Mouse (Mus musculus) liver, adult (tissue): ENCODE data around the gene Spats2.
A peak's percentile ranks its signal among the peaks of the same experiment; 100 is the strongest.

Experiments used
- GATA4 ChIP-seq: IDR thresholded peaks from 2 replicates; pipeline ENCODE4 v1.6.1; 2014; ENCODE audit warnings: mild to moderate bottlenecking, low read length; ENCODE audit not compliant: insufficient replicate concordance

Gene Spats2

DNA sequence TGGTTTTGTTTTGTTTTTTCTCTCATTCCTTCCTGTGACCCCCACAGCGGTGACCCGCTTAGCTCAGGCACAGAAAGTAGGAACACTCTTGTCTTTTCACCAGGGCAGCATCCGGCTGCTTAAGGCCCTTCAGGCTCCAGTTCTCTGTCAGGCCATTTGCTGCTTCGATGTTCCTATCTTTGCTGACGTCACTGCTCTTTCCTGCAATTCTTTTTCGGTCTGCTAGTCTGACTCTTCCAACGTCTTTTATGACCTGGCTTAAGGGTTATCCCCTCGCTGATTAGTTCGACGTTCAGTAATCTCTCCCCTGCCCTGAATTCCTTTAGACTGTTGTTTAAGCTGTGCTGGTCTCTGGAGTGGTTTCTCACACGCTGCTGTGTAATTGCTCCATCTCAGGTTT lies 9.2 kb upstream of the Spats2 start:
- TF ChIP-seq GATA4, result peak; percentile 99

DNA sequence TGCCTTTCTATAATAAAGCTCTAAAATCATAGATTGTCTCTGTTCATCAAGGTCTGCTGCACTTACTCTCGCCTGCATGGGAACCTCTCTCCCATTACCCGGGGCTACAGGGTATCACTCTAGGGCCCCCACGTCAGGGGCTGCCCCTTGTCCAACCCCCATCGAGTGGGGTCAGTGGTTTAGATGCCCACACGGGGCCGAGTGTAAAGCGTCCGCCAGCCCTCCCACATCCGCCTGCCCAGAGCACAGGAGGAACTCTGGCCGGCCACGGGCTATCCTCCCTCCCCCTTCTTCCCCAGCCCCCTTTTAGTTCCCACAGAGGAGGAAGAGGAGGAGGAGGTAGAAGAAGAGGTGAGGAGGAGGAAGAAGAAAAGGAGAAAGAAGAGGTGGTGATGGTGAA lies 4.9 kb upstream of the Spats2 start:
- TF ChIP-seq GATA4, result no peak

GRCm38 (mm10) chr15:99122642-99123041 lies 3.1 kb upstream of the Spats2 start:
- TF ChIP-seq GATA4, result no peak

- TF ChIP-seq GATA4, result no peak
These were observed 532 bp downstream of the Spats2 start for GRCm38 (mm10) chr15:99126081-99126815.

DNA sequence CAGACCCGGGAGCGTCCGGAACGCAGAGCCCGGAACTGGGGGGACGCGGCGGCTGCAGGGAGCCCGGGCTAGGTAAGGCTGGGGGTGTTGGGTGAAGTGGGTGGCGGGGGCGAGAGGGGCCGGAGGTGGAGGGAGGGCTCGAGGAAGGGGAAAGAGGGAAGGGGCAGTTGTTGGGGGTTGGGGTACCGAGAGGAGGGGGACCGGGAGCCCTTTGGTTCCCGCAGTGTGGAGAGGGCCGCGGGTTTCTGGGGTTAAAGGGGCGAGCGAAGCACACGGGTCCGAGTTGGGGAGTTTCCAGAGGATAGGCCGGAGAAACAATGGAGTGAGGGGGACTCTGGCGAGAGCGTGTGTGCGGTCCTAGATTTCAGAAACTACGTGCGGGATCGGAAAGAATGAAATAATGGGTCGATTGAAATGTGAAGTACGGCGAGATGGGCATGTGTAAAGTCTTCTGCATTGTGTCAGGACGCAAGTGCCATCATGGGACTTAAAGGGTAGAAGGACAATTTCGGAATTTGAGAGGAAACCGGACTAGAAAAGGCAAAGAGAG lies 1.2 kb downstream of the Spats2 start:
- no peak for TF ChIP-seq GATA4

DNA sequence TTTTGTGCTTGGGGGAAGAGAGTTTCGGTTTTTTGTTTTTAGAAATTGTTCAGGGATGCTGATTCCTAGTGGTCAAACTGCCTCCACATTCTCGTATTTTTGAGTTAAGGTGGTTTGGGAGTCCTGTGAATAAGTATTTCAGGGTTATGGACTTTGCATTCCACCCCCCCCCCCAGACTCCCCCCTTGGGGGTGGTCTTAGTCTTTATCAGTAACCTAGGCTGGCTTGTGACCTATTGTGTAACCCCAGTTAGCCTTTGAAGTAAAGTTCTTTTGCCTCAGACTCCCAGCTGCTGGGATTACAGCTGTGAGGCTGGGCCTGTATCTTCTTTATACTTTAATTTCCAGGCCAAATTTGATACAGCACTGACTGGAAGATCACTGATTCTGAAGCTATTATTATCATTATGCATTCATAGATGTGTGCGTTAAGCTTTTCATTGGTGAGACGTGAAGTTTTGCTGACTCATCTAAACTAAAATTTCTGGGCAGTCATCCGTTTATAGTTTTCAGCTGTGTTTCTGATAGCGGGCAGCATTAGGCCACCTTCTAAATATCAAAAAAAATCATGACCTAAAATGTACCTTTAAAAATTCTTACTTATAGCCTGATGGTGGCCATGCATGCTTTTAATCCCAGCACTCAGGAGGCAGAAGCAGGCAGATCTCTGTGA lies 2.3 kb downstream of the Spats2 start:
- no peak for TF ChIP-seq GATA4

DNA sequence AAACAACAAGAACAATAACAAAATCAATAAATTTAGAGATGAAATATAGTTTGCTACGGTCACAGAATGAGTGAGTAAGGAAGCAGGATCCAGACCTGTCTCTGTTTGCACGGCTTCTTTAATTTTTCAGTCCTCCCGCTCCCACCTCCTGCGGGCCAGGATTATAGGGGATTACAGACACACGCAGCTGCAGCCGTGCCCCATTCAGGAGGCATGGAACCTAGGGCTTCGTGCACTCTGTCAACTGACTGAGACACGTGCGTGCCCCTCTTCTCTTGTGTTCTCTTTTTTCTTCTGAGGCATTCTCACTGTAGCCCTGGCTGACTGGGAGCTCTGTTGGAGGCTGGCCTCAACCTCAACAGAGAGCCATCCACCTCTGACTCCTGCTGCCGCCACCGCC lies 3.7 kb downstream of the Spats2 start:
- no peak for TF ChIP-seq GATA4

DNA sequence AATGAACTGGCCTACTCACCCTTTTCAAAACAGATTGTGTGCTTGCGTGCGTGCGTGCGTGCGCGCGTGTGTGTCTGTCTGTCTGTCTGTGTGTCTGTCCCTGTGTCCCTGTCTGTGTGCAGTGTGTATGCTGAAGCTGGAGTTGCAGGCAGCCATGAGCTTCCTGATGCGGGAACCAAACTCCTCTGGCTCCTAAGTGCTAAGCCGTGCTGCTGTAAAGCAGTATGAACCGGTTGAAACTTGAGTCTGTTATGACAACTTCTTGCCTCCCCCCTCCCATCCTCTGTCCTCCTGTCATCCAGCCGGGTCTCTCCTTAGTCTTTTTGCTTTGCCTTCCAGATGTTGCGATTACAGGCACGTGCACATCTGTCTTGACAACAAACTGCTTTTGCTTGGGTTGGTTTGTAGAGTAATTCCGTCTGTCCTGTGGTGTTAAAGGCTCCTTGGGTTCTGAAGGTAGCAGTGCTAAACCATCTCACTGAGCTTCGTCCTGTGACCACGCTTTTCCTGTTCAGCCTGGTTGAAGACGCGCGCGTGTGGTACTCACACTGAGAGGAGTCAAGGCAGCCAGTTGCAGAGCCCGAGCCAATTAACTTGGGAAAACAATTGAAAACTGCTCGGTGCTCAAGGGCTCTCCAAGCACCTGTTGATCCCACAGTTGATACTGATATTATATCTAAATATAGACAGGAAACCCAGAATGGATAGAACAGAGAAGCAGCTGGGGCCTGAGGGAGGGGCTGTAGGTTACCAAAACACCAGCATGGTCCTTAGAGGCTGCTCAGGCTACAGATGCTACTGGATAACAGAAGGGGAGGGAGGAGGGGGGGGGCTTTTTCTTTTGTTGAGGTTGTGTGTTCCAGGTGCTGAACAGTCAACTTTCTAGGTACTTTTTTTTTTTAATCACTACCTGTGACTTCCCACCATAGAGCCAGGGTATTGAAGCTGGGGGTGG lies 4.5 kb downstream of the Spats2 start:
- TF ChIP-seq GATA4, result no peak

- no peak for TF ChIP-seq GATA4
These were observed 12.7 kb downstream of the Spats2 start for GRCm38 (mm10) chr15:99138389-99138788.

- no peak for TF ChIP-seq GATA4
These were observed 14.0 kb downstream of the Spats2 start for GRCm38 (mm10) chr15:99139669-99140068.

GRCm38 (mm10) chr15:99150516-99150915 lies 24.8 kb downstream of the Spats2 start:
- no peak for TF ChIP-seq GATA4

- no peak for TF ChIP-seq GATA4
These were observed 25.6 kb downstream of the Spats2 start for GRCm38 (mm10) chr15:99151324-99151723.

- TF ChIP-seq GATA4, result no peak
These were observed 27.8 kb downstream of the Spats2 start for GRCm38 (mm10) chr15:99153466-99153865.

GRCm38 (mm10) chr15:99163512-99164365 lies 38.0 kb downstream of the Spats2 start:
- peak; percentile 84 for TF ChIP-seq GATA4

DNA sequence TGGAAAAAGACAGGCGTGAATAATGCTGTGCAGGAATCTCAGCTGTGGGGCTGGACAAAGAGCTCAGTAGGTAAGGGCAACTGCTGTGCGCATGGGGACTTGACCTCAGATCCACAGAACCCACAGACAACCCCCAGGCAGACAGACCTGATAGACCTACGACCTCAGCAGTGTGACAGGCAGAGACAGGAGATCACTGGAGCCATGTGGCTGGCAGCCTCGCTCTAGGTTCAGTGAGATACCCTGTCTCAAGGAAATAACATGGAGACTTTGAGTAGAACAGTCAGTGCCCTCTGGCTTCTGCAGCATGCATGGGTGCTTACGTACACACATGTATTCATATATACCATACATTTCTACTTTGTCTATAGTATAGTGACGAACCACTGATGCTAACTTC lies 46.4 kb downstream of the Spats2 start:
- TF ChIP-seq GATA4, result no peak

- no peak for TF ChIP-seq GATA4
These were observed 53.9 kb downstream of the Spats2 start for GRCm38 (mm10) chr15:99179639-99180038.
